Mouse (Mus musculus) stomach, adult 2 months (tissue): ENCODE measurements around the gene Brinp3. TPM values are rescaled to one million over a fixed set of nuclear protein-coding genes. Genes with fewer than 3 reads are reported as not detected.

Experiments
- polyA plus RNA-seq: library from polyadenylated mRNA; depleted of rRNA; stranded (reverse); fragments of >200 nt; gene quantifications from 2 replicates; pipeline ENCODE4 v1.2.3, GENCODE M21; 2012; rRNA removed

The Brinp3 gene
- 0.11 TPM in 1 of 2 replicates, not detected in the other for polyA plus RNA-seq

DNA sequence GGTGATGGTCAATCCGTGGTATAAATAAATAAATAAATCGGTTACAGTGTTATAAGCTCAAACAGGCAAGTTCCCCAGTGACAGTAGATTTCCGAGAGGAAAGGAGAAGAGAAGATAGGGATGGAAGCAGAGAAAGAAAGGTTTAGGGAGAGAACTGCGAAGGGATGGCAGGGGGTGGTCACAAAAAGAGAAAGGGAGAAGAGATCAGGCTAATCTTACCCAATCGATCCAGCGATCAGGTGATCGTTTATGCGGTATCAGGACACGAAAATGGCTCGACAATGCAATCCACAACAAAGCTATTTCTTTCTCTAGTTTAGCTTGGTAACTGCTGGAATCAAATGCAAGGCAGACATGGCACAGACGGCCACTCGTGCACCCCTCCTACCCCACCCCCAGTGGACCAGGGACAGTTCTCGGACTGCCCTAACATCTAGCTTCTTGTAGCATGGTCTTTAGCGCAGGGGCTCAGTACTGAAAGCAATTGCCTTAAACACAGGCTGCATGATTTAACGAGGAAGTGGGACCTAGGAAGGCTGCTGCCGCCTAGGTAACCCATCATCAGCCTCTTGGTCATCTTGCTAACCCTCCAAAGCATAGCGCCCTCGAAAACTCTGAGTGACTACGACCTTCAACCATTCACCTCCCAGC is at the start of gene Brinp3:
TSS of gene Brinp3 (plus strand) at position 80 of the 651 bp plus-strand sequence.

